Mouse (Mus musculus) right cerebral cortex, postnatal 25 days (tissue): ENCODE results near the gene Zmym5.
"Not testable (repeated sequence)": the region's sequence is repeated elsewhere in the genome, so short reads cannot be mapped to it uniquely, and the experiment has no call there.

Experiments
- DNase-seq: peaks from one replicate; pipeline ENCODE4 v3.0.0; 2022

Zmym5 gene

DNA sequence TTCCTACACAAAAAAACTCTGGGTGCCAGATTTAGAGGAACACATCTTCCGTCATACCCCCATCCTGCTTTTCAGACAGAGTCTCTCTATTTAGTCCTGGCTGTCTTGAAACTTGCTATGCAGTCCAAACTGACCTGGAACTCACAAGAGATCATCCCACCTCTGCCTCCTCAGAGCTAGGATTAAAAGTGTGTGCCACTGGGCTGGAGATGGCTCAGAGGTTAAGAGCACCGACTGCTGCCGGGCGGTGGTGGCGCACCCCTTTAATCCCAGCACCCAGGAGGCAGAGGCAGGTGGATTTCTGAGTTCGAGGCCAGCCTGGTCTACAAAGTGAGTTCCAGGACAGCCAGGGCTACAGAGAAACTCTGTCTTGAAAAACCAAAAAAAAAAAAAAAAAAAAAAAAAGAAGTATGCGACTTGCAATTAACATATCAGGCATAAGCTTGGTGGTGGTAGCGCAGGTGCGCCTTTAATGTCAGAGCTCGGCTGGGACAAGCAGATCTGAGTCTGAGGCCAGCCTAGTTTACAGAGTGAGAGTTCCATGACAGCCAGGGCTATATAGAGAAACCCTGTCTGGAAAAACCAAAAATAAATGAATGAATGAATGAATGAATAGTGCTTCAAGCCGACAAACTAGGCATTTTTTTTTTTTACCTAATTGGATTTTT lies 34.8 kb downstream of the Zmym5 start:
- DNase-seq: no peak

DNA sequence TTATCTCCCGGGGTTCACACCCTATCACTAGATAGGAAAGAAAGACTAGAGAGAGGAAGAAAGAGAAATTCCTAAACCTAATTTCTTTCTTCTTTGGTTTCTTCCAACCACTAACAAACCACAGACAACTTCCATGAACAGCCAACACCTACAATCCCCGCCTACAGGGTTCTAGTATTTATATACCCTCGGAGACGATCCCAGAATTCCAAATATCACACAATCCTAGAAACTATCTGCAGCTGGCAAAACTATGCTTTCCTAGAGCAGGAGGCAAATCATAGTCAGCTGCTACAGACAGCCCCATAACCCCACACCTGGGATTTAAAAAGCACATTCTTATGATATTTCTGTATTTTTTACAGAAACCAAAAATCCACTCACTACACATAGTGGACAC lies 36.1 kb downstream of the Zmym5 start:
- DNase-seq: no peak

DNA sequence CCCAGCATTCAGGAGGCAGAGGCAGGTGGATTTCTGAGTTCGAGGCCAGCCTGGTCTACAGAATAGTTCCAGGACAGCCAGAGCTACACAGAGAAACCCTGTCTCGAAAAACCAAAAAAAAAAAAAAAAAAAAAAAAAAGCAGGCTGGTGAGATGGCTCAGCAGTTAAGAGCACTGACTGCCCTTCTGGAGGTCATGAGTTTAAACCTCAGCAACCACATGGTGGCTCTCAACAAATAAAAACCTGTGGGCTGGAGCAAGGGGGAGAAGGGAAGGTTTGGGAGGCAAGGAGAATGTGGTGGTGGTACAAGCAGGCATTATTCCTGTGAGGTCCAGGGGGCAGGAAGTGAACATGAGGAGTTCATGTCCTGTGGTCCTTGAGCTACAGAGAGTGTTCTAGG lies 45.1 kb downstream of the Zmym5 start:
- not testable (repeated sequence) for DNase-seq

- DNase-seq: not testable (repeated sequence)
Measured at GRCm38 (mm10) chr14:56765117-56765516, 46.4 kb downstream of the Zmym5 start.

- no peak for DNase-seq
Measured at GRCm38 (mm10) chr14:56751282-56751681, 60.2 kb downstream of the Zmym5 start.
